Mouse (Mus musculus): ENCODE measurements at regions not wholly inside any gene's neighbourhood (a gene's known extent, or its start where the extent isn't known, plus 50 kb on each side); places are given as distances from the start of the nearest gene placed in this dataset.

- peak; percentile 71; the same call in 1 of the 2 replicates for ATAC-seq
- H3K9ac ChIP-seq (ENCODE audit: low read depth, low read length): no peak overlapping the region
- H3K4me1 ChIP-seq (ENCODE audit: control insufficient read depth, insufficient read depth, low read depth, low read length): no peaks in the 10 kb centered on the region
- no peaks in the 10 kb centered on the region for H3K9me3 ChIP-seq (ENCODE audit: control insufficient read depth, low read length)
- 32% methylated on average over 12 of the region's 12 CpGs for WGBS
- no peak overlapping the region for H3K4me3 ChIP-seq (ENCODE audit: low read length)
- H3K36me3 ChIP-seq (ENCODE audit: control insufficient read depth, insufficient read depth, low read length): no peaks in the 10 kb centered on the region
- no peak overlapping the region for H3K27ac ChIP-seq (ENCODE audit: low read depth, low read length)
- H3K27me3 ChIP-seq (replicated peaks; ENCODE audit: control insufficient read depth, insufficient read depth, low read length): no peaks in the 10 kb centered on the region
- no peak overlapping the region for H3K4me2 ChIP-seq (ENCODE audit: low read length)
These were observed 360.7 kb downstream of the Tmem182 start for GRCm38 (mm10) chr1:41165878-41166786.

- no peak for ATAC-seq
- no peaks in the 10 kb centered on the region for H3K4me1 ChIP-seq (ENCODE audit: control insufficient read depth, insufficient read depth, low read depth, low read length)
- no peak overlapping the region for H3K4me3 ChIP-seq (ENCODE audit: low read length)
- no peaks in the 10 kb centered on the region for H3K27me3 ChIP-seq (replicated peaks; ENCODE audit: control insufficient read depth, insufficient read depth, low read length)
- H3K36me3 ChIP-seq (ENCODE audit: control insufficient read depth, insufficient read depth, low read length): no peaks in the 10 kb centered on the region
- H3K9ac ChIP-seq (ENCODE audit: low read depth, low read length): no peak overlapping the region
- H3K27ac ChIP-seq (ENCODE audit: low read depth, low read length): no peak overlapping the region
- no peak overlapping the region for H3K4me2 ChIP-seq (ENCODE audit: low read length)
- H3K9me3 ChIP-seq (ENCODE audit: control insufficient read depth, low read length): no peaks in the 10 kb centered on the region
- 59% methylated on average over 4 of the region's 4 CpGs for WGBS
These were observed 361.5 kb downstream of the Tmem182 start for GRCm38 (mm10) chr1:41166787-41167420.

- H3K4me2 ChIP-seq (ENCODE audit: low read length): no peak overlapping the region
- no peaks in the 10 kb centered on the region for H3K27me3 ChIP-seq (replicated peaks; ENCODE audit: control insufficient read depth, insufficient read depth, low read length)
- H3K4me1 ChIP-seq (ENCODE audit: control insufficient read depth, insufficient read depth, low read depth, low read length): no peaks in the 10 kb centered on the region
- WGBS: 85% methylated on average over 6 of the region's 6 CpGs
- no peak overlapping the region for H3K9ac ChIP-seq (ENCODE audit: low read depth, low read length)
- H3K36me3 ChIP-seq (ENCODE audit: control insufficient read depth, insufficient read depth, low read length): no peaks in the 10 kb centered on the region
- no peak overlapping the region for H3K4me3 ChIP-seq (ENCODE audit: low read length)
- no peak overlapping the region for H3K27ac ChIP-seq (ENCODE audit: low read depth, low read length)
- H3K9me3 ChIP-seq (ENCODE audit: control insufficient read depth, low read length): no peaks in the 10 kb centered on the region
- ATAC-seq: no peak
These were observed 381.6 kb downstream of the Tmem182 start for GRCm38 (mm10) chr1:41186991-41187390.

- no peaks in the 10 kb centered on the region for H3K4me1 ChIP-seq (ENCODE audit: control insufficient read depth, insufficient read depth, low read depth, low read length)
- no peak overlapping the region for H3K9ac ChIP-seq (ENCODE audit: low read depth, low read length)
- no peaks in the 10 kb centered on the region for H3K36me3 ChIP-seq (ENCODE audit: control insufficient read depth, insufficient read depth, low read length)
- H3K4me2 ChIP-seq (ENCODE audit: low read length): no peak overlapping the region
- no peaks in the 10 kb centered on the region for H3K27me3 ChIP-seq (replicated peaks; ENCODE audit: control insufficient read depth, insufficient read depth, low read length)
- H3K9me3 ChIP-seq (ENCODE audit: control insufficient read depth, low read length): no peaks in the 10 kb centered on the region
- 91% methylated on average over 2 of the region's 2 CpGs for whole genome bisulfite sequencing
- H3K27ac ChIP-seq (ENCODE audit: low read depth, low read length): no peak overlapping the region
- no peak for ATAC-seq
- no peak overlapping the region for H3K4me3 ChIP-seq (ENCODE audit: low read length)
These were observed 407.5 kb downstream of the Tmem182 start for GRCm38 (mm10) chr1:41212876-41213275.

- ATAC-seq: no peak
- H3K9me3 ChIP-seq (ENCODE audit: control insufficient read depth, low read length): no peaks in the 10 kb centered on the region
- no peak overlapping the region for H3K9ac ChIP-seq (ENCODE audit: low read depth, low read length)
- H3K4me1 ChIP-seq (ENCODE audit: control insufficient read depth, insufficient read depth, low read depth, low read length): no peaks in the 10 kb centered on the region
- no peaks in the 10 kb centered on the region for H3K36me3 ChIP-seq (ENCODE audit: control insufficient read depth, insufficient read depth, low read length)
- WGBS: 80% methylated on average over 1 of the region's 1 CpGs
- H3K4me3 ChIP-seq (ENCODE audit: low read length): no peak overlapping the region
- no peak overlapping the region for H3K27ac ChIP-seq (ENCODE audit: low read depth, low read length)
- H3K27me3 ChIP-seq (replicated peaks; ENCODE audit: control insufficient read depth, insufficient read depth, low read length): no peaks in the 10 kb centered on the region
- H3K4me2 ChIP-seq (ENCODE audit: low read length): no peak overlapping the region
These were observed 420.4 kb downstream of the Tmem182 start for GRCm38 (mm10) chr1:41225851-41226250.

- no peak for ATAC-seq
- H3K9ac ChIP-seq (ENCODE audit: low read depth, low read length): no peak overlapping the region
- H3K27ac ChIP-seq (ENCODE audit: low read depth, low read length): no peak overlapping the region
- no peaks in the 10 kb centered on the region for H3K27me3 ChIP-seq (replicated peaks; ENCODE audit: control insufficient read depth, insufficient read depth, low read length)
- no peaks in the 10 kb centered on the region for H3K9me3 ChIP-seq (ENCODE audit: control insufficient read depth, low read length)
- no peaks in the 10 kb centered on the region for H3K4me1 ChIP-seq (ENCODE audit: control insufficient read depth, insufficient read depth, low read depth, low read length)
- no peak overlapping the region for H3K4me3 ChIP-seq (ENCODE audit: low read length)
- no peaks in the 10 kb centered on the region for H3K36me3 ChIP-seq (ENCODE audit: control insufficient read depth, insufficient read depth, low read length)
- WGBS: 85% methylated on average over 7 of the region's 7 CpGs
- H3K4me2 ChIP-seq (ENCODE audit: low read length): no peak overlapping the region
These were observed 429.9 kb downstream of the Tmem182 start for GRCm38 (mm10) chr1:41235335-41235734.

- H3K9me3 ChIP-seq (ENCODE audit: control insufficient read depth, low read length): no peaks in the 10 kb centered on the region
- H3K9ac ChIP-seq (ENCODE audit: low read depth, low read length): no peak overlapping the region
- H3K4me3 ChIP-seq (ENCODE audit: low read length): no peak overlapping the region
- ATAC-seq: 0 out of 2 replicates have a peak, but pooled peaks have one; percentile 24
- H3K4me2 ChIP-seq (ENCODE audit: low read length): no peak overlapping the region
- no peaks in the 10 kb centered on the region for H3K27me3 ChIP-seq (replicated peaks; ENCODE audit: control insufficient read depth, insufficient read depth, low read length)
- no peaks in the 10 kb centered on the region for H3K4me1 ChIP-seq (ENCODE audit: control insufficient read depth, insufficient read depth, low read depth, low read length)
- H3K36me3 ChIP-seq (ENCODE audit: control insufficient read depth, insufficient read depth, low read length): no peaks in the 10 kb centered on the region
- 38% methylated on average over 6 of the region's 6 CpGs for WGBS
- H3K27ac ChIP-seq (ENCODE audit: low read depth, low read length): no peak overlapping the region
These were observed 437.6 kb downstream of the Tmem182 start for GRCm38 (mm10) chr1:41243000-41243399.

GRCm38 (mm10) chr1:41244627-41245026 is 439.2 kb downstream of the Tmem182 start:
- Histone ChIP-seq H3K27ac (ENCODE audit: low read depth, low read length) (no peak overlapping the region), H3K4me3 (ENCODE audit: low read length) (no peak overlapping the region), H3K27me3 (replicated peaks; ENCODE audit: control insufficient read depth, insufficient read depth, low read length) (no peaks in the 10 kb centered on the region), H3K9ac (ENCODE audit: low read depth, low read length) (no peak overlapping the region), H3K4me1 (ENCODE audit: control insufficient read depth, insufficient read depth, low read depth, low read length) (no peaks in the 10 kb centered on the region), H3K4me2 (ENCODE audit: low read length) (no peak overlapping the region), H3K36me3 (ENCODE audit: control insufficient read depth, insufficient read depth, low read length) (no peaks in the 10 kb centered on the region), H3K9me3 (ENCODE audit: control insufficient read depth, low read length) (no peaks in the 10 kb centered on the region)
- no peak for ATAC-seq
- WGBS: 83% methylated on average over 12 of the region's 12 CpGs

GRCm38 (mm10) chr1:41264214-41264613 is 458.8 kb downstream of the Tmem182 start:
- Histone ChIP-seq H3K9me3 (ENCODE audit: control insufficient read depth, low read length) (no peaks in the 10 kb centered on the region), H3K9ac (ENCODE audit: low read depth, low read length) (no peak overlapping the region), H3K4me1 (ENCODE audit: control insufficient read depth, insufficient read depth, low read depth, low read length) (no peaks in the 10 kb centered on the region), H3K4me2 (ENCODE audit: low read length) (no peak overlapping the region), H3K27me3 (replicated peaks; ENCODE audit: control insufficient read depth, insufficient read depth, low read length) (peaks cover 2% of the 10 kb centered on the region; the same call in 1 of the 2 replicates), H3K4me3 (ENCODE audit: low read length) (no peak overlapping the region), H3K27ac (ENCODE audit: low read depth, low read length) (no peak overlapping the region), H3K36me3 (ENCODE audit: control insufficient read depth, insufficient read depth, low read length) (no peaks in the 10 kb centered on the region)
- no peak for ATAC-seq
- 42% methylated on average over 10 of the region's 10 CpGs for WGBS
